Mouse (Mus musculus): ENCODE measurements at regions not wholly inside any gene's neighbourhood (a gene's known extent, or its start where the extent isn't known, plus 50 kb on each side); places are given as distances from the start of the nearest gene placed in this dataset.
A peak's percentile ranks its signal among the peaks of the same experiment; 100 is the strongest.

DNA sequence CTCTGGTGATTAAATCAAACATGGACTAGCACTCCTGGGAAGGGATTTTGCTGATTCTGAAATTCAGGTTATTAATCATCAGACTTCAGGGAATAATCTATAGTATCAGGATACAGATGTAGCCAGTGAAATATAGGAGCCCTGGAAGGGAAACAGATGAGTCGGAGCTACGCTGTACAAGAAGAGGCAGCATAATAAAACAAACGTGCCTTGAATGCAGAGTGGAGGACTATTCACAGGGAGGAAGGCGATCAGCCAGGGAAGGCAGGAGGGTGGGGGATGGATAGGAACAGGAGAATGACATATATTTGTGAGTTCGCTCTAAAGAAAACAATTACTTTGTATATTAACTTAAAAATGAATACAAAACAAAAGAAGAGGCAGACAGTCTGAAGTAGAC is 286.6 kb upstream of the Got2 start:
- ChIA-PET CTCF (no interaction called here), POLR2A (no interaction called here)
- TF ChIP-seq CTCF (IDR thresholded peaks at IDR 0.05), result no peak
- H3K27me3 ChIP-seq, result peaks cover 9% of the 10 kb centered on the region
- no peak for DNase-seq (ENCODE audit: low read depth, low spot score)
- in situ Hi-C loops (cut with MboI; ENCODE audit: low pct_unique_long_range_greater_than_20kb), result no loop called here
- ATAC-seq, result no peak

DNA sequence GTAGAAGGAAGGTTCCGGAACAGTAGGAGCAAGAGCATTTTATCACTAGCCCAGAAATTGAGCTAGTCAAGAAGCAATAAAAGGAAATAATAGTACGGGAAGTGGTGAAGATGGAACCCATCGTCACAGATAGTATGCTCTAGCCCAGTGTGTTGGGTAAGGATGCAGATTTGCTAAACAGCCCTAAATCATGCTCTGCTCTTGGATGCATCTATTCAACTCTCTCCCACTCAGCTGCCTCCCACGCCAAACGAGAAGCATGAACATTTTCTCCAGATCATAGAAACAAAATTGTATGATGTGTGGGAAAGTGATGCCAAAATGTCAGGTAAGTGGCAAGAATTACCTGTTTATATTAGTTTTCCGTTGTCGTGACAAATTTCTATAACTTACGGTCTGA is 276.6 kb upstream of the Got2 start:
- H3K27me3 ChIP-seq, result peaks cover 8% of the 10 kb centered on the region
- CTCF ChIA-PET, result no interaction called here
- in situ Hi-C loops (cut with MboI; ENCODE audit: low pct_unique_long_range_greater_than_20kb), result no loop called here
- ATAC-seq, result no peak
- TF ChIP-seq CTCF (IDR thresholded peaks at IDR 0.05), result no peak
- POLR2A ChIA-PET, result no interaction called here
- no peak for DNase-seq (ENCODE audit: low read depth, low spot score)

DNA sequence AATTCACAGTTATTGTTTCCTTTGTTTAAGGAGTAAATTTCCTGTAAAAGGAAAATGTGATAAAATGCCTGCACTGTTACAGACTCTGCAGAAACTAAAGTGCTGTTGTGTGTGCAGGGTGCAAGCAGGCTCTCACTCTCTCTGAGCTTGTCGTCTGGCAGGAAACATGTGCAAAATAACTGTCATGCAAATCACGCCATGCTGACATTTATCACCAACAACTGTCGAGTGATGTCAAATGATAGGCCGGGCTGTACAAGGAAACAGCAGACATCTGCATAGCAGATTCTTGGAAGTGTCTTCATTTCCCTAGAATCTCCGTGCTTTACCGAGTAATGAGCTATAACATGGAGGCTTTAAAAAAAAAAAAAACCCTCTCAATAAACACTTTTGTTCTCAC is 271.6 kb upstream of the Got2 start:
- in situ Hi-C loops (cut with MboI; ENCODE audit: low pct_unique_long_range_greater_than_20kb), result no loop called here
- TF ChIP-seq CTCF (IDR thresholded peaks at IDR 0.05), result no peak
- POLR2A ChIA-PET, result no interaction called here
- no peak for ATAC-seq
- CTCF ChIA-PET, result no interaction called here
- peaks cover 8% of the 10 kb centered on the region for H3K27me3 ChIP-seq
- no peak for DNase-seq (ENCODE audit: low read depth, low spot score)

DNA sequence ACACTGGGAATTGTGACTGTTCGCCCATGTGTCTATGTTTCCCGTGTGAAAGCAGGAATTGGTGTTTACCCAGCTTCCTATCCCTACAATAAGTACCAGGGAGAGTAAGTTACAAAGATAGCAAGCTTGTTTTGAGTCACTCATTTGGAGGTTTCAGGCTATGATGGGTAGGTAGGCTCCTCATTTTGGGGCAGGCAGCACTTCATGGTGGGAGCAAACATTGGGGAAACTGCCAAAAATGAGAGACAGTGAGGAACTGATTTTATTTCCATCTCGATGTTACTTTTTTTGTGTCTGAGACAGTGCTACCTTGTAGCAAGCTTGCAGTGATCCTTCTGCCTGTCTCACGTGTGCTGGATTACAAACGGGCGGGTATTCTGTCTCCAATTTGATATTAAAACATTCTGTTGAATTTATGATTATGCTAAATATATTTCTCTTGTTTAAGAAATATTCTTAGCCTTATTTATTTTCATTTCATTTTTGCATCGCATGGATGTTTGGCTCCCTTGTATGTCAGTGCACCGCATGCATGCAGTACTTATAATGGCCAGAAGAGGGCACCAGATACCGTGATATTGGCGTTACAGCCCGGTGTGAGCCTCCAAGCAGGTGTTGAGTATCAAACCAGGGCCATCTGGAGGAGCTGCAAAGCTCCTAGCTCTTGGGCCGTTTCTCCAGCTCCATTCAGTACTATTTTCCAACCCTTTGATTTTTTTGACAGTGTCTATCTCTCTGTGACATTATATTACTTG is 264.3 kb upstream of the Got2 start:
- in situ Hi-C loops (cut with MboI; ENCODE audit: low pct_unique_long_range_greater_than_20kb), result no loop called here
- TF ChIP-seq CTCF (IDR thresholded peaks at IDR 0.05), result peak; percentile 90
- POLR2A ChIA-PET, result no interaction called here
- CTCF ChIA-PET, result interaction anchor here (1.0 to 1.1 kb wide), 2 partner anchors 10 to 11 kb away, joined by 3 read pairs; no protein-coding TSS in a partner anchor
- DNase-seq (ENCODE audit: low read depth, low spot score) (no peak), ATAC-seq (peak; percentile 31)
- no peaks in the 10 kb centered on the region for H3K27me3 ChIP-seq

GRCm38 (mm10) chr8:96152056-96152455 is 263.7 kb upstream of the Got2 start:
- TF ChIP-seq CTCF (IDR thresholded peaks at IDR 0.05), result no peak
- DNase-seq (ENCODE audit: low read depth, low spot score) (no peak), ATAC-seq (no peak)
- H3K27me3 ChIP-seq, result no peaks in the 10 kb centered on the region
- POLR2A ChIA-PET, result no interaction called here
- in situ Hi-C loops (cut with MboI; ENCODE audit: low pct_unique_long_range_greater_than_20kb), result no loop called here
- CTCF ChIA-PET, result interaction anchor here (1.0 to 1.1 kb wide), 2 partner anchors 9 to 10 kb away, joined by 3 read pairs; no protein-coding TSS in a partner anchor

DNA sequence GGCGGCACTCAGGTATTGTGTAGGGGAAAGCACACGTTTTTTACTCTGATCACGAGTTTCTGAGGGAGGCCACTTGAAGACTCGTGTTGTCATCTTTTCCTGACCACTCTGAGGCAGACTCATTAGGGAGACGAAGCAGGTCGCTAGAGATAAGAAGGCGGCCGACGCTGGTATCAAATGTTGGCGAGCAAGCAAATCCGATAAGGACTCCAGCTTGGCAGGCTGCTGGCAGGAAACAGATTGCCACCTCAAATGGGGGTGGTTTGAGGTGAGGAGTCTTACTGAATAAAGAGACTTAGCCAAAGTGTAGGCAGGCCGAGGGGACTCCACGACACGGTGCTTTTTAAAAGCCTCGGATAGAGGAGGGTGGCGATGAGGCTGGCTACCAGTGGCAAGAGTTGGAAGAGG is 262.7 kb upstream of the Got2 start:
- DNase-seq (ENCODE audit: low read depth, low spot score), result no peak
- ChIA-PET CTCF (no interaction called here), POLR2A (no interaction called here)
- TF ChIP-seq CTCF (IDR thresholded peaks at IDR 0.05), result no peak
- in situ Hi-C loops (cut with MboI; ENCODE audit: low pct_unique_long_range_greater_than_20kb), result no loop called here
- ATAC-seq, result no peak
- no peaks in the 10 kb centered on the region for H3K27me3 ChIP-seq

DNA sequence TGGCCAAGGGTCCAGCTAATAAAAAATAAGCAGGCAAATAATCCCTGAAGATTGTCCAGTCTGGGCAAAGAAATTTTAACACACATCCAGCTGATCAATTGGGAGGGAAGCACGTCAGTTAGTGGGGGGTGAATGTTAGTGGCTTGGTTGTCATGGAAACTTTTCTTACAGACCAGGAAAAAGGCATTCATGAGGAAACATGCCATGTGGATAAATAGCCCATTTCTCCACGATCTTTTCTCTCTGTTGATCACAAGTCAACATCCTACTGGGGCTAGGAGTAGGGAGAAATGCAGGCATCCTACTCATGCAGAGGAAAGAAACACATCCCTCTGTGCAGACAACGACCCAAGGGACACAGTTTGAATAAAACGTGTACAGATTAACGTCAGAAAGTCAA is 243.8 kb upstream of the Got2 start:
- DNase-seq (ENCODE audit: low read depth, low spot score), result no peak
- in situ Hi-C loops (cut with MboI; ENCODE audit: low pct_unique_long_range_greater_than_20kb), result no loop called here
- ChIA-PET CTCF (no interaction called here), POLR2A (no interaction called here)
- TF ChIP-seq CTCF (IDR thresholded peaks at IDR 0.05), result no peak
- H3K27me3 ChIP-seq, result no peaks in the 10 kb centered on the region
- no peak for ATAC-seq

GRCm38 (mm10) chr8:96128329-96128728 is 240.0 kb upstream of the Got2 start:
- no peaks in the 10 kb centered on the region for H3K27me3 ChIP-seq
- ATAC-seq (no peak), DNase-seq (ENCODE audit: low read depth, low spot score) (no peak)
- in situ Hi-C loops (cut with MboI; ENCODE audit: low pct_unique_long_range_greater_than_20kb), result no loop called here
- TF ChIP-seq CTCF (IDR thresholded peaks at IDR 0.05), result peak; percentile 30
- ChIA-PET CTCF (no interaction called here), POLR2A (no interaction called here)

DNA sequence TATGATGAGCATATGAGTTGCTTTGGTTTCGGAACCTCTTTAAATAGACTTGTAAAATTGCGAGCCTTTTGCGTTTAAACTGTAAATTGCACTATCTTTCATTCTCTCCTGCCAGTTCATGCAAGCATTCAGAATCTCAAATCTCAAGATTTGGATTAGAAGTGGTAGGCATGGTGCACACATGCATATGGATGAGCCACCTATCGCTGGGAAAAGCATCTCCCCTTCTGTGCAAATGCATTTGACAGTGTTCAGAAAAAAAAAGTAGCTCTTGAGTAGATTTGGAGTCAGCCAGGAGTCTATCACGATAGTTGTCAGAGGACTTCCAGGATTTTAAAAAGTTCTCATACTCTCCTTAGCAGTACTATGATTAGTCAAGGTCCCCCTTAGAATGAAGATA is 212.5 kb upstream of the Got2 start:
- POLR2A ChIA-PET, result no interaction called here
- DNase-seq (ENCODE audit: low read depth, low spot score), result no peak
- no peak for ATAC-seq
- peaks cover 8% of the 10 kb centered on the region for H3K27me3 ChIP-seq
- CTCF ChIA-PET, result no interaction called here
- no peak for TF ChIP-seq CTCF (IDR thresholded peaks at IDR 0.05)
- in situ Hi-C loops (cut with MboI; ENCODE audit: low pct_unique_long_range_greater_than_20kb), result no loop called here

DNA sequence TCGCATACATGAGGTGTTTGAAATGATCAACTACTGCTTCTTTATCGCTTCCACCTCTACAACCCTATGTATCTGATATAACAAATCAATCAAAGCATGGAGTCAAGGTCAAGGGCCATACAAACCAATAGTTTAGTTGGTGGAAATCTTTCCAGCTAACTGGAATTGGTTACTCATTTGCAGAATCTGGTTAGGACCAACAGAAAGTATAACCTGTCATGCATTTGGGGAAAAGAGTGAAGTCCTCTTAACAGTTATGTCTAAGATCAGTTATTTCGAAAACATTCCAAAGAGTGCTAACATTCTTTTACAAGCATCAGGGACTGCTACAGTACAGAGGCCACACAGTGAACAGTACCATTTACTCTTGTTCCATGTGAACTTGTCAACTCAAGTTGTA is 204.6 kb upstream of the Got2 start:
- CTCF ChIA-PET, result no interaction called here
- in situ Hi-C loops (cut with MboI; ENCODE audit: low pct_unique_long_range_greater_than_20kb), result no loop called here
- POLR2A ChIA-PET, result no interaction called here
- TF ChIP-seq CTCF (IDR thresholded peaks at IDR 0.05), result no peak
- H3K27me3 ChIP-seq, result no peaks in the 10 kb centered on the region
- no peak for DNase-seq (ENCODE audit: low read depth, low spot score)
- ATAC-seq, result no peak

DNA sequence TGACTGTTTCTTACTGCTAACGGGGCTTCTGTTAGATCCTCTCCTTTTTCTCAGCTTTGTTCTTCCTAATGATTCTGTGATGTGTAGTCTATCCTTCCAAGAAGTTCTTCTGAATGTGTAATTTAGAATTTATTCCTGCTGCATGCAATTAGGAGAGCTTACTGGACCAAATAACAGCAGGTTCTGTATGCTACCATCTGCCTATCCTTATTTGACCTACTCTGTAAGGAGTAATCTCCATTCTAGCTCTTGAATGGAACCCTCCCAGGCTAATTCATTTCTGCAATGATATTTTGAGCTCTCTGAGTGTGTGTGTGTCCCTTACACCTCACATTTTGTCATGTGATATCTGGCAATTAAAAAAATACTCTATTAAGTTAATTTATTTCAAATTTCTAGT is 201.9 kb upstream of the Got2 start:
- DNase-seq (ENCODE audit: low read depth, low spot score) (no peak), ATAC-seq (no peak)
- POLR2A ChIA-PET, result no interaction called here
- in situ Hi-C loops (cut with MboI; ENCODE audit: low pct_unique_long_range_greater_than_20kb), result no loop called here
- CTCF ChIA-PET, result interaction anchor here (1.3 kb wide), 1 partner anchor 9 kb away, joined by 3 read pairs; no protein-coding TSS in a partner anchor
- H3K27me3 ChIP-seq, result no peaks in the 10 kb centered on the region
- TF ChIP-seq CTCF (IDR thresholded peaks at IDR 0.05), result no peak

GRCm38 (mm10) chr8:96068306-96068705 is 180.0 kb upstream of the Got2 start:
- no peak for DNase-seq (ENCODE audit: low read depth, low spot score)
- ATAC-seq, result no peak
- no peak for TF ChIP-seq CTCF (IDR thresholded peaks at IDR 0.05)
- ChIA-PET POLR2A (no interaction called here), CTCF (no interaction called here)
- in situ Hi-C loops (cut with MboI; ENCODE audit: low pct_unique_long_range_greater_than_20kb), result no loop called here
- no peaks in the 10 kb centered on the region for H3K27me3 ChIP-seq

Data from Patski (cell line).